ENCODE assay signal across 32 mouse cellular contexts in the genomic region with DNA sequence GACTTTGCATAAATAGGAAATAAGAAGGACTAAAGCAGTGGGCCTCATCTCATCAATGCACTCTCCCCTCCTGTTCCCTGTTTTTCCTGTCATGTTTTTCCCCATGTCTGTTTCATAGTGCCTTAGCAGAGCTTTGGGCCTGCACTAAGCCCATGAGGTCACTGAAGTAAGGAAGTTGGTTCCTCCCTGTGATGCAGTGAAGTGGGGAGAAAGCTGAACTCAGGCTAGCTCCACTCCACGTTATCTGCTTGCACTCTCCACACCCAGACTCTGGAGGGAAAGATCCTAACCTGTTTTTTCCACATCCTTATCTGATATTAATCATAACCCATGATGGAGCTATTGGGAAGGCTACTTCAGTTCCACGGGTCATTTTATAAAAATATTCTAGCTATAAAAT.
"Had no signal": no experiment of that assay in that cellular context is flagged by ENCODE, and none has a peak within 500 bp of the region (broad histone marks: within the 10 kb centered on the region; RNA-seq: fewer than 3 reads in every experiment).

No protein-coding gene starts in this region.

- H3K4me2 ChIP-seq: heart, embryonic 11.5 days; heart, embryonic 12.5 days; heart, embryonic 13.5 days; heart, embryonic 15.5 days; hindbrain, embryonic 12.5 days; hindbrain, embryonic 13.5 days; hindbrain, embryonic 14.5 days; hindbrain, embryonic 15.5 days; intestine, embryonic 15.5 days; kidney, embryonic 15.5 days had no signal

- H3K9me3 ChIP-seq: heart, embryonic 10.5 days; heart, embryonic 12.5 days; heart, embryonic 13.5 days; heart, embryonic 15.5 days; hindbrain, embryonic 10.5 days; hindbrain, embryonic 12.5 days; hindbrain, embryonic 13.5 days; hindbrain, embryonic 15.5 days; intestine, embryonic 15.5 days; kidney, embryonic 15.5 days had no signal

- DNase-seq: heart, postnatal 10 days; heart, postnatal 14 days; heart, postnatal 36 days; heart, postnatal 4 days; kidney, adult 11 months; kidney, adult 18-20 months; kidney, adult 2 months; kidney, adult 8-10 months; kidney, adult 9 months; kidney, postnatal 10 days; kidney, postnatal 14 days; kidney, postnatal 25 days; kidney, postnatal 36 days; kidney, postnatal 4 days; layer of hippocampus, adult 9-11 months; layer of hippocampus, postnatal 36 days had no signal

- H3K36me3 ChIP-seq: heart, embryonic 10.5 days; heart, embryonic 12.5 days; heart, embryonic 13.5 days; heart, embryonic 15.5 days; hindbrain, embryonic 10.5 days; hindbrain, embryonic 12.5 days; hindbrain, embryonic 13.5 days; hindbrain, embryonic 15.5 days; intestine, embryonic 15.5 days; kidney, embryonic 15.5 days had no signal

- H3K27ac ChIP-seq: heart, embryonic 10.5 days; heart, embryonic 13.5 days; heart, embryonic 15.5 days; hindbrain, embryonic 10.5 days; hindbrain, embryonic 12.5 days; hindbrain, embryonic 13.5 days; hindbrain, embryonic 14.5 days; hindbrain, embryonic 15.5 days; hindbrain, postnatal 0 days; intestine, embryonic 15.5 days; kidney, embryonic 15.5 days; kidney, postnatal 0 days; layer of hippocampus, adult 2 months; left cerebral cortex, adult 2 months had no signal

- H3K9ac ChIP-seq: heart, embryonic 12.5 days; heart, embryonic 13.5 days; heart, embryonic 15.5 days; hindbrain, embryonic 12.5 days; hindbrain, embryonic 13.5 days; hindbrain, embryonic 14.5 days; hindbrain, embryonic 15.5 days; intestine, embryonic 15.5 days; kidney, embryonic 15.5 days had no signal

- H3K4me3 ChIP-seq: heart, embryonic 10.5 days; heart, embryonic 12.5 days; heart, embryonic 13.5 days; heart, embryonic 15.5 days; hindbrain, embryonic 10.5 days; hindbrain, embryonic 12.5 days; hindbrain, embryonic 13.5 days; hindbrain, embryonic 15.5 days; intestine, embryonic 15.5 days; kidney, embryonic 15.5 days; layer of hippocampus, adult 2 months; left cerebral cortex, adult 2 months had no signal

- H3K27me3 ChIP-seq: intestine, embryonic 15.5 days; kidney, embryonic 15.5 days had no signal

- H3K4me1 ChIP-seq: heart, embryonic 10.5 days; heart, embryonic 12.5 days; hindbrain, embryonic 12.5 days; hindbrain, embryonic 15.5 days; intestine, embryonic 15.5 days; kidney, embryonic 15.5 days had no signal
